Mouse (Mus musculus) CH12.LX (cell line): Measurements from ENCODE around the gene Gm21885.

ENCODE experiments used
- CTCF ChIP-seq, 2 experiments: IDR thresholded peaks in 1 of 2; conservative IDR thresholded peaks in 1 of 2; 2 replicates each; pipeline ENCODE4 v1.5.1; 2011 to 2012; ENCODE audit warnings: low read depth in 2 of 2, low read length in 2 of 2, improper control_type of control experiment in 1 of 2, inconsistent platforms in 1 of 2, mild to moderate bottlenecking in 1 of 2, moderate library complexity in 1 of 2
- POLR2A ChIP-seq: IDR thresholded peaks from 2 replicates; pipeline ENCODE4 v1.6.1; 2011; ENCODE audit warnings: low read depth, mild to moderate bottlenecking, improper control_type of control experiment, low read length
- POLR2AphosphoS2 ChIP-seq: IDR thresholded peaks from 2 replicates; pipeline ENCODE4 v1.6.1; 2011; ENCODE audit warnings: low read depth, low read length, improper control_type of control experiment
- UBTF ChIP-seq: IDR thresholded peaks from 2 replicates; pipeline ENCODE4 v1.6.1; 2012; ENCODE audit warnings: low read depth, mild to moderate bottlenecking, inconsistent platforms, low read length, improper control_type of control experiment, moderate library complexity

DNA sequence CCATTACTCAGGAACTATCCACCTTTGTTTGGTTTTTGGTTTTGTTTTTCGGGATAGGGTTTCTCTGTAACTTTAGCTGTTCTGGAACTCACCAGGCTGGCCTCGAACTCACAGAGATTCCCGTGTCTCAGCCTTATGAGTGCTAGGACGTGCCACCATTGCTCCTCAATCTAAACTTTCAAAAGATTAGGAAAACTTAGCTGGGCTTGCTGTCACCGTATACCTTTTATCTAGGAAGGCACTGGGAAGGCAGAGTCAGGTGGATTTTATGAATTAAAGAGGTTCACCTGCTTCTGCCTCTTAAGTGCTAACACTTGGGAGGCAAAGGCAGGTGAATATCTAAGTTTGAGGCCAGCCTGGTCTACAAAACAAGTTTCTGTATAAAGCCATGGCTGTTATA is 41.0 kb downstream of the Gm21885 start:
- no peak for TF ChIP-seq CTCF (conservative IDR thresholded peaks at IDR 0.05 in 1 of 2, IDR thresholded peaks at IDR 0.05 in 1 of 2; ENCODE audit: low read depth in 2 of 2, low read length in 2 of 2)
- TF ChIP-seq POLR2AphosphoS2: no peak
- no peak for TF ChIP-seq UBTF
- TF ChIP-seq POLR2A: no peak
